Mouse (Mus musculus) embryo, embryonic 10.5 days (tissue): ENCODE measurements at regions not wholly inside any gene's neighbourhood (a gene's known extent, or its start where the extent isn't known, plus 50 kb on each side); places are given as distances from the start of the nearest gene placed in this dataset.

Experiments
- DNase-seq: peaks from one replicate; pipeline ENCODE4 v3.0.0-alpha.2; 2015; ENCODE audit warnings: low spot score

GRCm38 (mm10) chr11:64800246-64801121 is 178.4 kb upstream of the Elac2 start:
- DNase-seq = peak; percentile 82

GRCm38 (mm10) chr11:64801351-64801750 is 177.5 kb upstream of the Elac2 start:
- peak; percentile 43 for DNase-seq

DNA sequence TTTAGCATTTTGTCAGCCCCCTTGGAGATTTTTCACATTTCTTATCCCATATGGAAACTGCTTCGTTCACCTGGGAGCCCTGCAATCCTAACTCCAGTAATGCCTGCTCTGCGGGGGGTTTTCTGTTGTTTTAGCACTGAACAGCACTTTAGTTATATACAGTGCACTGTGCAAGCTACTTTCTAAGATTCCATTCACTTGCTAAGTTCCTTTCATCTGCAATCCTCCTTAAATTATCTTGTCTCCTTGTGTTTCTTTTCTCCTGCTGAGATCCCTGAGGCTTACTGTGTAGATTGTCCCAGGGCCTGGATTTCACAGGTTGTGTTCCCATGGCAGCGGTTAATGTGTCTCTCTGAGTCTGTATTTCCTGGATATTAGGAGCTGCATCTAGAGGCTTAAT is 173.3 kb upstream of the Elac2 start:
- DNase-seq = no peak

DNA sequence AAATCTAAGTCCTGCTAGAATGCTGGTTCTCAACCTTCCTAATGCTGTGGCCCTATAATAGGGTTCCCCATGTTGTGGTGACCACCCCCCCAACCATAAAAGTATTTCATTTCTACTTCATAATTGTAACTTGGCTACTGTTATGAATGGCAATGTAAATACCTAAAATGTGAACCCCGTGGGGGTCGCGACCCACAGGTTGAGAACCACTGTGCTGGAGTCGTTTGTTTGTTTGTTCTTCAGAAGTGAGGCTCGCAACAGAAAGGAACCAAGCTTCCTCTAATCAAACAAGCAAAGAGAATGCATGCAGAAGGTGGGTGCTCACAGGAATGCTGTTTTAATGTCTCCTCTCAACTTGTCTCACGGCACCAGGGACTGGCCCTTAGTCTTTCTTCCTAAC is 166.4 kb upstream of the Elac2 start:
- no peak for DNase-seq

DNA sequence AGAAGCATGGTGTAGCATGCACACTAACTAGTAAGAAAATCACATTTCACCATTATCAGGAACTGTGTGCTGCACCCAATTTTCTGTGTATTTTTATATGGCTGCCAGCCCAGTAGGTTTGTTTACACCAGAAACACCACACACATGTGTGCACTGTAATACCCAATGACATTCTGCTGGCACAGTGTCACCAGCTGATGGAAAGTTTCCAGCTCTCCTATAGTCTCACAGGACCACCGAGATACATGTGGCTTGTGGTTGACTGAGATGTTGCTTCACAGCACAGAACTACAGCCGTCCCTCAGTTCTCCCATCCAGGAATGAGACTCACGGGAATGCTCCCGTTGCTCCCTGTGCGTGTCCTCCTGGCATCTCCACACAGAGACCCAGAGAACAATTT is 149.4 kb upstream of the Elac2 start:
- DNase-seq = no peak

DNA sequence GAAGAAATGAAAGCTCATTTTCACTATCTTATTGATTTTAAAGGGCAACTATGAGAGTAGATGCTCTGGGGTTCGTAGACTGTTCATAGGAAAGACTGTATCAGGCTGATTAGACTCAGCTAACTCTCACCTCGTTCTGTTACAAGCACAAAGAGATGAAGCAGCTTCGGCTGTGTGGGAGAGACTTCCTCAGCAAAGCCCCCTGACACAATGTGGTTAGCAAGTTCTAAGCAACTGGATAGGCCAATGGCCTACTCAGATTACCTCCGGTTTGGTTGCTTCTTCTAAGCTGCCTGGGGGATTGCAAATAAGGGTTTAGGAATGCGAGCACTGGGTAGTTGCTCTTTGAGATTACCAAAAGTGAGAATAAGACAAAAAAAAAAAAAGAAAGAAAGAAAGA is 146.4 kb upstream of the Elac2 start:
- DNase-seq = no peak

DNA sequence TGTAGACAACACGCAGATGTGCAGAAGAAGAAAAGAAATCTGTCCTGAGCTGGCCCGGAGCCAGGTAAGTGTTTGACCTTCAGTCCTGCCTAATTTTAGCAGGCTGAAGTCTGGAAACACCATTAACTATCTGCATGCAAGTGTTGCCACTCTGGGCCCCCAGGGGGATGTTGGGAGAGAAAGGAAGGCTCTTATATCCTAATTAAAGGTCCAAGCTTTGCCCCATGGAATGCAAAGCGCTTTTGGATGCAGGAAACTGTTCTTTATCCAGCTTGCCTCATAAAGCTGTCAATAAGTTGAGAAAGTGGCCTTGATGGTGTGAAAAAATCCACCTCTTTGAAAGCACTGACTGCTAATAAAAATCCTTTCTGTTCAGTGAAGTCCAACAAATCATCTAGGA is 145.1 kb upstream of the Elac2 start:
- peak; percentile 71 for DNase-seq

- DNase-seq = no peak
These were observed 142.1 kb upstream of the Elac2 start for GRCm38 (mm10) chr11:64836771-64837170.

DNA sequence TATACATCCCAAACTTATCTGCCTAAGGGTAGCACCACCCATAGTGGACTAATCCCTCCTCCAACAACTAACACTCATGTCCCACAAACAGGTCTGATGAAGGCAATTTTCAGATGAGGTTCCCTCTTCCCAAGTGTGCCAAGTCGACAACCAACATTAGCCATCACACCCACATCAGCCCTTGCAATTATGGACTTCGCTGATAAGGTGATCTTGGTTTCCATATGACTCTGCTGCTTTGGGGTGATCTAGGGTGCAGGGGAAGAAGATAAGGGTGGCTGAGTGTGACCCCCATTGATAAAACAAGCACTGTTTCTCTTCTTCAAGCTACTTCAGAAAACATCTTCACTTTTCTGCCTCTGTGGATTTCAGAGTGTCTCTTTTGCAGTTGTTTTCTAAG is 137.7 kb upstream of the Elac2 start:
- no peak for DNase-seq

- peak; percentile 42 for DNase-seq
These were observed 135.9 kb upstream of the Elac2 start for GRCm38 (mm10) chr11:64842775-64843530.

DNA sequence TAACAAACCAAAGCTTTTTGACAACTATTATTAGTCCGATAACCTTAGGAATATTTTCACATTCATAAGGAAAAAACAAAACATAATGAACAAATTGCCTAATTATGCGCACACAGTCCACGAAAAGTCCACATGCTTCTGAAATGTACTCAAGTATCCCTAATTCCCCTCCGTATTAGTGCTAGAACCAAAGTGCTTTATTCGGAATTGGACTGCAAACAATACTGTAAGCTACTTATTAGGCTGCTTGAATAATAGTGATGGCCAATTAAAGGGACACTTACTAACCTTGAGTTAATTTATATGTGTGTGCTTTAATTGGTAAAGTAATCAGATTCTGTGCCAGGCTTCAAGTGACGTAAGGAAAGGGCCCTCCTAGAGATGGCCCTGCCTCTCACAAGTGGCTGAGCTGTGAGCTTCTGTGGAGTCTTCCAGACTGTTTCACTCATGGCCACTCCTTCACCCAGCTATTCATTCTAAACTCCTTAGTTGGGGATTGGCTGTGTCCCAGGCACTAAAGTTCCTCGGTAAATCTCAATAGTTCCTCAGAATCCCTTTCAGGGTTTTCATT is 132.2 kb upstream of the Elac2 start:
- no peak for DNase-seq

DNA sequence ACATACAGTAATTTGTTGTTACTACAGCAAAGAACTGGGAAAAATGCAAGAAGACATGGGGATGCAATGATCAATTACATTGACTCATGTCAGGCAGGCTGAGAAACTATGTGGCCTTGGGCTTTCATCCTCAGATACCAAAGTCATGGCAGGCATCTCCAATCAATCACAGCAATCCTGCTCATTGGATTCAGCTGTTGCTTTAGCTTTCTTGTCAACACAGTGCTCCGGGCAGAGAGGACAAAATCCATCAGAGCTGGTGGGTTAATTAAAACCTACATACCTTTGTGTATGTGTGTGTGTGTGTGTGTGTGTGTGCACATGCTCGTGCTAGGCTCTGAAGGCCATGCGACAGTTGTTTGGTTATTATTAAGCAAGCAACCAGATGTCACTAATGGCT is 119.2 kb upstream of the Elac2 start:
- peak; percentile 53 for DNase-seq

DNA sequence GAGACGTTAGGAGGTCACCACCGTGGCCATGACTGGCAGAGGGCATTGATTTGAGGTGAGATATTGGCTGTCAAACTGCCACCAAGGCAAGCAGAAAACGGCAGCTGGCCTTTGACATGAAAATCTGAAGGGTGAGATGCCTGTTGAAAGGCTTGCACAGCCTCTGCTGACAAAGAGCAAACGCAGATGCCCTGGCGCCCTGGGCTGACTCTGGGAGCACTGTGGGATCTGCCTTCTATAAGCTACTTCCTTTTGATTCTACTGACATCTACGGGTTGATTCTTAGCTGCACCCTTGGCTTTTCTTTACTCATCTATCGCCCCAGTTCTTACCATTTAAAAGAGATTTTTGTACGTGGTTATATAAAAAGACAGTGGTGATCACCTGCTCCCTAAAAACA is 98.2 kb upstream of the Elac2 start:
- DNase-seq = peak; percentile 41

- no peak for DNase-seq
These were observed 94.3 kb upstream of the Elac2 start for GRCm38 (mm10) chr11:64884518-64884917.

GRCm38 (mm10) chr11:64889335-64890020 is 89.4 kb upstream of the Elac2 start:
- DNase-seq = peak; percentile 53

DNA sequence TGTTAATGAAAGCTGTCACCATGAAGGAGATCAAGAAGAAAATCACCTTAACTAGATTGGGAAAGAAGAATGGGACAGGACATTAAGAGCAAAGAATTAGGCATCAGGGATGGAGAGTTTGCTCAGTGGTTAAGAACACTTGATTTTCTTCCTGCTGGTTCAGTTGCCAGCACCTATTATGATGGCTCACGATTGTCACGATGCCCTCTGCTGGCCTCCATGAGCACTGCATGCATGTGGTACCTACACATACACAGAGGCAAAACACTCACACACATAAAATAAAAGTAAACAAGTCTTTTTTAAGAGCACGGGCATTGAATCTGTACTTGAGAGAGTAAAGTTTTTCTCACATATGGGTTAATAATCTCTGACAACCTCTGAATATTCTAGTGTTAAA is 88.1 kb upstream of the Elac2 start:
- DNase-seq = peak; percentile 70

- no peak for DNase-seq
These were observed 82.9 kb upstream of the Elac2 start for GRCm38 (mm10) chr11:64895804-64896466.

GRCm38 (mm10) chr11:64898758-64899586 is 79.9 kb upstream of the Elac2 start:
- DNase-seq = peak; percentile 86

DNA sequence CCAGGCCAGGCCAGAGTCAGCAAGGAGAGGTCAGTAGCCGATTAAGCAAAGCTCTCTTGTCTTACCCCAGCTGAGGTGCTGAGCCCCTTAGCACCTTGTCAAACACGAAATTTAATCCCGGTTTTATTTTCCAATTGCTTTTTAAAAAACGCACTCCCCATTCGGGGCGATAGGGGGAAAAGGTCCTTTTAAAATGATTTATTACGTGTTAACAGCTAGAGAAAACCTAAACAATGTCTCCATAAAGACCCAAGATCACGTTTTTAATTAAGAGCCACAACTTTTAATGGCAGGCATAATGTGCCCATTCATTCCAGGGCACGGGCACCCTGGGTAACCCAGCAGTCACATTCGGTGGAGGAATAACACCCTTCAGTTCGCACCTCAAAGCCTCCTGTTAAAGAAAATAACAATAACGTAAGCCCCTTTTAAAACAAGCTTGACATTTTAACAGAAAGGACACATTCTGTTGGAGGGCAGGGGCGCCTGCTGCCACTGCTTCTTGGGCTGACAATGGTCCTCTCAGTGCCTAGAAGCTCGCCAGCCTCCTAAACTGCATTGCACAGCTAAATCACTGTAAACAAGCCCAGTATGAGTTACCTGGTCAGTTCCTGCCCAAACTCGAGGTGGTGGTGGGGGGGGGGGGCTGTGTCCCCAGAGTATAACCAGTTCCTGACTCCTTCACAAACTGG is 79.1 kb upstream of the Elac2 start:
- peak; percentile 17 for DNase-seq

DNA sequence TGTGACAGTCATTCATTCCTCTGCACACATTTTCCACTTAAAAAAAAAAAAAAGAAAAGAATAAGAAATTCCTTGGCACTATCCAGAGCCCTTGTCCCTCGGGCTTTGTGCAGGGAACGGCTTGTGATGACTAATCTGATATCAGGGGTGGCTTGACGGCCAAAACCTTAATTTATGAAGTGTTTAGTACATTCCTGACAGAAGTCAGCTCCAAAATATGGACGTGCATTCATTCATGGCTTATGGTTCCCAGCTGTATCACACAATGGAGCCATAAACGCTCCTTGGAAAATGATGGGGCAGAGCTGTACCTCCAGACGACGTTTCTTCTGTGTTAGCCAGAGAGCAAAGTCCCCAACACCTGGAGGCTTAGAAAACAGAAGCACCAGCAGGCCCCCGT is 62.1 kb upstream of the Elac2 start:
- DNase-seq = no peak
